Mouse (Mus musculus) intestine, postnatal 0 days (tissue): ENCODE data around the gene Copa. TPM values are rescaled to one million over a fixed set of nuclear protein-coding genes. Genes with fewer than 3 reads are reported as not detected.
A peak's percentile ranks its signal among the peaks of the same experiment; 100 is the strongest.

ENCODE experiments used
- ATAC-seq: fragments of 200-750 bp; cut with Nextera tagmentation; 2 replicates; pipeline ENCODE4 v1.8.0; 2017; ENCODE audit warnings: mild to moderate bottlenecking, moderate TSS enrichment, moderate library complexity
- H3K27ac ChIP-seq: fragments of 300-500 bp; sonication (generic); 2 replicates; pipeline ENCODE4 v1.5.1; 2014; ENCODE audit warnings: mild to moderate bottlenecking, low read depth, low read length, moderate library complexity
- H3K27me3 ChIP-seq: fragments of 300-500 bp; sonication (generic); replicated peaks from 2 replicates; pipeline ENCODE4 v1.6.1; 2014; ENCODE audit warnings: low read length, mixed read lengths; ENCODE audit not compliant: control insufficient read depth, insufficient read depth
- H3K36me3 ChIP-seq: fragments of 300-500 bp; sonication (generic); 2 replicates; pipeline ENCODE4 v1.6.1; 2014; ENCODE audit warnings: mild to moderate bottlenecking, moderate library complexity; ENCODE audit not compliant: control insufficient read depth, insufficient read depth
- H3K4me1 ChIP-seq: fragments of 300-500 bp; sonication (generic); replicated peaks from 2 replicates; pipeline ENCODE4 v1.6.1; 2014; ENCODE audit warnings: antibody characterized with exemption, low read length, mixed read lengths; ENCODE audit not compliant: control insufficient read depth, insufficient read depth
- H3K4me2 ChIP-seq: fragments of 300-500 bp; sonication (generic); replicated peaks from 2 replicates; pipeline ENCODE4 v1.6.1; 2014; ENCODE audit warnings: low read depth, mild to moderate bottlenecking, moderate library complexity
- H3K4me3 ChIP-seq: fragments of 300-500 bp; sonication (generic); 2 replicates; pipeline ENCODE4 v1.5.1; 2014; ENCODE audit warnings: low read depth, low read length
- H3K9ac ChIP-seq: fragments of 300-500 bp; sonication (generic); 2 replicates; pipeline ENCODE4 v1.6.1; 2014; ENCODE audit warnings: mild to moderate bottlenecking, low read depth, low read length
- H3K9me3 ChIP-seq: fragments of 300-500 bp; sonication (generic); 2 replicates; pipeline ENCODE4 v1.6.1; 2016; ENCODE audit warnings: mixed run types; ENCODE audit not compliant: control insufficient read depth
- CTCF ChIP-seq: sonication (generic); IDR thresholded peaks from 2 replicates; pipeline ENCODE4 v1.5.1; 2016; ENCODE audit warnings: low read depth, mild to moderate bottlenecking, control low read depth, antibody characterized with exemption, moderate library complexity
- WGBS: fragments of 180-500 bp; shearing (Covaris S2); extraction: QIAGEN DNeasy Blood & Tissue Kit; methylation state at CpG from one replicate; pipeline ENCODE4 v1.1.7; 2014; 5-methylcytosine and 5-hydroxymethylcytosine counted together
- polyA plus RNA-seq: library from polyadenylated mRNA; unstranded; fragments of >200 nt; fragmentation: Nextera tagmentation; extraction: Ambion mirVana; gene quantifications from 2 replicates; pipeline ENCODE4 v1.2.1, GENCODE M21; 2015

Copa gene
- polyA plus RNA-seq, 1 experiment from 2014 or later: 133 TPM

- no peak for ATAC-seq
- no peaks in the 10 kb centered on the region for H3K4me1 ChIP-seq
- H3K4me3 ChIP-seq: no peak overlapping the region
- H3K27me3 ChIP-seq: no peaks in the 10 kb centered on the region
- no peak overlapping the region for H3K27ac ChIP-seq
- peak; percentile 89 for TF ChIP-seq CTCF
- H3K9ac ChIP-seq: no peak overlapping the region
- 46% methylated on average over 3 of the region's 3 CpGs for WGBS
- H3K36me3 ChIP-seq: peaks cover 90% of the 10 kb centered on the region
- H3K9me3 ChIP-seq: no peaks in the 10 kb centered on the region
- no peak overlapping the region for H3K4me2 ChIP-seq
Measured at GRCm38 (mm10) chr1:172119720-172120119, 37.4 kb downstream of the Copa start.

DNA sequence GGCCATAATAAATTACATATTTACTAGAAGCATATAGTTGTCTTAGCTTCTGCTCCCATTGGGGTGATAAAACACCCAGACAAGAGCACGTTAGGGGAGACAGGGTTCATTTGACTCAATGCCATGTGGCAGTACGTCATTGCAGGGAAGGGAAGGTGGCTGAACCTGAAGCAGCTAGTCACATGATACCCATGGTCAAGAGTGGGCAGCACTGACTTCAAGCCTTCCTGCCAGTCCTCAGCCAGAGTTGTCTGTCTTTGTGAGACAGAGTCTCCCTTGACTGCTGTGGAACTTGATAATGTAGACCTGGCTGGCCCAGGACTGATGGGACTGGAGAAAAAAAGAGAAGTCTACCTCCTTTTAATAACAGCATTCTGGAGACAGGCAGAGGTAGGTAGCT, 40.3 kb downstream of the Copa start:
- H3K27ac ChIP-seq: no peak overlapping the region
- no peak for ATAC-seq
- no peak for TF ChIP-seq CTCF
- WGBS: 66% methylated on average over 2 of the region's 2 CpGs
- peaks cover 61% of the 10 kb centered on the region for H3K36me3 ChIP-seq
- peaks cover 4% of the 10 kb centered on the region; the same call in 1 of the 2 replicates for H3K4me1 ChIP-seq
- H3K9ac ChIP-seq: no peak overlapping the region
- H3K4me3 ChIP-seq: no peak overlapping the region
- H3K9me3 ChIP-seq: no peaks in the 10 kb centered on the region
- H3K4me2 ChIP-seq: no peak overlapping the region
- no peaks in the 10 kb centered on the region for H3K27me3 ChIP-seq

- H3K9me3 ChIP-seq: no peaks in the 10 kb centered on the region
- no peaks in the 10 kb centered on the region for H3K27me3 ChIP-seq
- H3K4me3 ChIP-seq: no peak overlapping the region
- no peak for ATAC-seq
- H3K4me1 ChIP-seq: peaks cover 4% of the 10 kb centered on the region; the same call in 1 of the 2 replicates
- no peak overlapping the region for H3K4me2 ChIP-seq
- H3K9ac ChIP-seq: no peak overlapping the region
- no peak overlapping the region for H3K27ac ChIP-seq
- no peak for TF ChIP-seq CTCF
- H3K36me3 ChIP-seq: peaks cover 50% of the 10 kb centered on the region
- WGBS: 78% methylated on average over 6 of the region's 6 CpGs
Measured at GRCm38 (mm10) chr1:172124572-172124971, 42.2 kb downstream of the Copa start.

GRCm38 (mm10) chr1:172126376-172127347, 44.3 kb downstream of the Copa start, which contains the start of gene Pex19:
Gene Pex19, plus strand, starts transcription at chr1:172126755.
- ATAC-seq: peak; percentile 91
- Histone ChIP-seq H3K27ac (peak within 1 kb of the TSS; percentile 83), H3K36me3 (peaks cover 48% of the 10 kb centered on the region), H3K27me3 (no peaks in the 10 kb centered on the region), H3K4me1 (peaks cover 4% of the 10 kb centered on the region; the same call in 1 of the 2 replicates), H3K4me3 (peak within 1 kb of the TSS; percentile 69), H3K9ac (peak within 1 kb of the TSS; percentile 78), H3K4me2 (peak within 1 kb of the TSS; percentile 83), H3K9me3 (no peaks in the 10 kb centered on the region)
- TF ChIP-seq CTCF: no peak
- under 1% methylated on average over 42 of the region's 42 CpGs for WGBS

GRCm38 (mm10) chr1:172127487-172127886, 45.2 kb downstream of the Copa start:
- Histone ChIP-seq H3K9ac (peak overlapping the region; percentile 78), H3K27ac (peak overlapping the region; percentile 83), H3K27me3 (no peaks in the 10 kb centered on the region), H3K36me3 (peaks cover 49% of the 10 kb centered on the region), H3K4me3 (peak overlapping the region; percentile 69), H3K4me2 (peak overlapping the region; percentile 83), H3K4me1 (peaks cover 4% of the 10 kb centered on the region; the same call in 1 of the 2 replicates), H3K9me3 (no peaks in the 10 kb centered on the region)
- TF ChIP-seq CTCF: no peak
- peak; percentile 77 for ATAC-seq
- WGBS: 21% methylated on average over 5 of the region's 5 CpGs

- Histone ChIP-seq H3K4me1 (peaks cover 4% of the 10 kb centered on the region; the same call in 1 of the 2 replicates), H3K9me3 (no peaks in the 10 kb centered on the region), H3K4me2 (no peak overlapping the region), H3K27ac (no peak overlapping the region), H3K9ac (no peak overlapping the region), H3K4me3 (no peak overlapping the region), H3K36me3 (peaks cover 47% of the 10 kb centered on the region), H3K27me3 (no peaks in the 10 kb centered on the region)
- TF ChIP-seq CTCF: no peak
- 95% methylated on average over 15 of the region's 15 CpGs for WGBS
- no peak for ATAC-seq
Measured at GRCm38 (mm10) chr1:172128563-172128962, 46.2 kb downstream of the Copa start.
